8 mouse cellular contexts compared by ENCODE assay signal in genomic region chr14:51986153-51986505, GRCm38 (mm10). TPM values are rescaled to one million over a fixed set of nuclear protein-coding genes. Genes with fewer than 3 reads are reported as not detected.
DNase-seq lines count a peak whose midpoint lies in the region; ATAC-seq and TF ChIP-seq lines count a peak whose summit lies in the region.

No protein-coding gene starts in this region.

- H3K36me3 ChIP-seq in heart, embryonic 11.5 days (ENCODE audit: control insufficient read depth, insufficient read depth, low read length): peaks cover 20% of the 10 kb centered on the region
- no peaks in the 10 kb centered on the region for H3K36me3 ChIP-seq in ES-E14 (ENCODE audit: control insufficient read depth, insufficient read depth, low read length, poor library complexity, severe bottlenecking)
- peaks cover 40% of the 10 kb centered on the region for H3K36me3 ChIP-seq in hindbrain, embryonic 10.5 days

- H3K9ac ChIP-seq in heart, embryonic 11.5 days (ENCODE audit: low read depth, low read length): peak overlapping the region; percentile 90
- H3K9ac ChIP-seq in ES-E14 (ENCODE audit: insufficient read depth, low read depth, low read length, poor library complexity, severe bottlenecking): peak overlapping the region; percentile 28; the same call in 1 of the 2 replicates

- peak overlapping the region; percentile 95 for H3K27ac ChIP-seq in heart, embryonic 11.5 days (ENCODE audit: low read depth, low read length)
- no peak overlapping the region for H3K27ac ChIP-seq in ES-E14 (ENCODE audit: insufficient read depth, low read depth, low read length, poor library complexity, severe bottlenecking)
- H3K27ac ChIP-seq in hindbrain, embryonic 10.5 days: peak overlapping the region; percentile 97

- H3K4me3 ChIP-seq in heart, embryonic 11.5 days (ENCODE audit: low read depth, low read length): peak overlapping the region; percentile 71
- H3K4me3 ChIP-seq in ES-E14 (ENCODE audit: insufficient read depth in 1 of 2, low read depth in 1 of 2, low read length in 2 of 2, poor library complexity in 1 of 2, severe bottlenecking in 1 of 2): peak overlapping the region; percentile 73 to 74; a peak in 2 of 4 replicates
- peak overlapping the region; percentile 82 for H3K4me3 ChIP-seq in hindbrain, embryonic 10.5 days

- no peak for DNase-seq in heart, adult 9 months (ENCODE audit: low spot score in 2 of 2)
- DNase-seq in ES-E14 (ENCODE audit: low read depth, low spot score): no peak
- no peak for DNase-seq in hindbrain, embryonic 10.5 days (ENCODE audit: low spot score)
- DNase-seq in right cerebral cortex, postnatal 36 days (ENCODE audit: low spot score in 2 of 2): no peak
- no peak for DNase-seq in ovary, postnatal 14 days (ENCODE audit: low spot score)

- ATAC-seq in heart, embryonic 11.5 days (replicated peaks; ENCODE audit: insufficient number of reproducible peaks, low FRiP score, low TSS enrichment): no peak
- peak; percentile 47 for ATAC-seq in megakaryocyte-erythroid progenitor cell, adult 5-6 weeks (replicated peaks; ENCODE audit: low FRiP score, low TSS enrichment, poor library complexity, severe bottlenecking)
- ATAC-seq in frontal cortex, adult (ENCODE audit: low TSS enrichment): no peak

- peaks cover 8% of the 10 kb centered on the region for H3K4me1 ChIP-seq in heart, embryonic 11.5 days (ENCODE audit: control insufficient read depth, insufficient read depth, low read length)
- peaks cover 0 to 6% of the 10 kb centered on the region in 2 experiments; a peak in 2 of 4 replicates for H3K4me1 ChIP-seq in ES-E14 (ENCODE audit: control insufficient read depth in 2 of 2, insufficient read depth in 2 of 2, low read length in 2 of 2, poor library complexity in 1 of 2)
- H3K4me1 ChIP-seq in hindbrain, embryonic 10.5 days (replicated peaks): peaks cover 55% of the 10 kb centered on the region

- WGBS in heart, embryonic 11.5 days (ENCODE audit: insufficient replicate concordance): 4% methylated on average over 7 of the region's 7 CpGs
- 9% methylated on average over 7 of the region's 7 CpGs for WGBS in hindbrain, embryonic 10.5 days

- no peaks in the 10 kb centered on the region for H3K9me3 ChIP-seq in heart, embryonic 11.5 days (replicated peaks; ENCODE audit: control insufficient read depth, low read length)
- no peaks in the 10 kb centered on the region for H3K9me3 ChIP-seq in ES-E14 (ENCODE audit: control insufficient read depth, insufficient read depth, low read depth, low read length)
- H3K9me3 ChIP-seq in hindbrain, embryonic 10.5 days: no peaks in the 10 kb centered on the region

- in situ Hi-C loops in ES-E14 (cut with MboI; ENCODE audit: low sequenced_read_pairs in 2 of 2, unreplicated experiment in 2 of 2): no loop called here

- H3K27me3 ChIP-seq in heart, embryonic 11.5 days (ENCODE audit: control insufficient read depth, insufficient read depth, low read length): no peaks in the 10 kb centered on the region
- H3K27me3 ChIP-seq in hindbrain, embryonic 10.5 days (ENCODE audit: insufficient read depth, poor library complexity, severe bottlenecking): no peaks in the 10 kb centered on the region

- peak overlapping the region; percentile 85 for H3K4me2 ChIP-seq in heart, embryonic 11.5 days

TF ChIP-seq in ES-E14, 5 proteins besides CTCF, POLR2A, EP300 and RAD21:
- no peak for TF ChIP-seq HCFC1 (IDR thresholded peaks at IDR 0.05; ENCODE audit: borderline replicate concordance, insufficient read depth, low read length)
- no peak for TF ChIP-seq ZNF384 (IDR thresholded peaks at IDR 0.05; ENCODE audit: low read depth, low read length)
- TF ChIP-seq CHD2 (IDR thresholded peaks at IDR 0.05; ENCODE audit: low read depth, low read length): no peak

RNA-seq across cellular contexts. Expression of gene Arhgef40, which starts 1.6 kb away (rescaled TPM):
- 57.5 and 58.3 TPM in 2 replicates for polyA plus RNA-seq in heart, embryonic 11.5 days (2014; fragmentation: Nextera tagmentation; extraction: Ambion mirVana)
- total RNA-seq in ES-E14 (2012; rRNA removed): 10.1 and 14.0 TPM in 2 replicates
- 100 and 106 TPM in 2 replicates for polyA plus RNA-seq in hindbrain, embryonic 10.5 days (2016; fragmentation: Nextera tagmentation; extraction: Ambion mirVana)
- total RNA-seq in megakaryocyte-erythroid progenitor cell, adult 5-6 weeks (2014; fragmentation: Nextera tagmentation): 25.4 and 35.5 TPM in 2 replicates
- 5.1 and 39.4 TPM in 2 replicates for total RNA-seq in megakaryocyte-erythroid progenitor cell, adult 5-6 weeks (2017)

RNA-seq across cellular contexts. Expression of gene Tmem253, which starts 29.3 kb away (rescaled TPM):
- polyA plus RNA-seq in heart, embryonic 11.5 days (2014; fragmentation: Nextera tagmentation; extraction: Ambion mirVana): 0.48 and 1.0 TPM in 2 replicates
- 3.6 and 7.7 TPM in 2 replicates for total RNA-seq in ES-E14 (2012; rRNA removed)
- 0.80 and 1.0 TPM in 2 replicates for polyA plus RNA-seq in hindbrain, embryonic 10.5 days (2016; fragmentation: Nextera tagmentation; extraction: Ambion mirVana)
- total RNA-seq in megakaryocyte-erythroid progenitor cell, adult 5-6 weeks (2014; fragmentation: Nextera tagmentation): not detected in 2 replicates
- total RNA-seq in megakaryocyte-erythroid progenitor cell, adult 5-6 weeks (2017): not detected in 2 replicates

RNA-seq across cellular contexts. Expression of gene Zfp219, which starts 34.4 kb away (rescaled TPM):
- 22.0 and 22.8 TPM in 2 replicates for polyA plus RNA-seq in heart, embryonic 11.5 days (2014; fragmentation: Nextera tagmentation; extraction: Ambion mirVana)
- 59.5 and 98.0 TPM in 2 replicates for total RNA-seq in ES-E14 (2012; rRNA removed)
- 74.3 and 83.6 TPM in 2 replicates for polyA plus RNA-seq in hindbrain, embryonic 10.5 days (2016; fragmentation: Nextera tagmentation; extraction: Ambion mirVana)
- total RNA-seq in megakaryocyte-erythroid progenitor cell, adult 5-6 weeks (2014; fragmentation: Nextera tagmentation): 8.6 and 15.1 TPM in 2 replicates
- 4.8 and 30.1 TPM in 2 replicates for total RNA-seq in megakaryocyte-erythroid progenitor cell, adult 5-6 weeks (2017)

RNA-seq across cellular contexts. Expression of gene Olfr221, which starts 56.1 kb away (rescaled TPM):
- not detected in 2 replicates for polyA plus RNA-seq in heart, embryonic 11.5 days (2014; fragmentation: Nextera tagmentation; extraction: Ambion mirVana)
- not detected in 2 replicates for total RNA-seq in ES-E14 (2012; rRNA removed)
- polyA plus RNA-seq in hindbrain, embryonic 10.5 days (2016; fragmentation: Nextera tagmentation; extraction: Ambion mirVana): not detected in 2 replicates
- not detected in 2 replicates for total RNA-seq in megakaryocyte-erythroid progenitor cell, adult 5-6 weeks (2014; fragmentation: Nextera tagmentation)
- not detected in 2 replicates for total RNA-seq in megakaryocyte-erythroid progenitor cell, adult 5-6 weeks (2017)
